Mouse (Mus musculus) G1E (cell line): ENCODE data around the gene Acox3.

Experiments used
- CTCF ChIP-seq: IDR thresholded peaks from 2 replicates; pipeline ENCODE4 v1.5.1; 2012; ENCODE audit warnings: low read depth, low read length, inconsistent platforms, mixed read lengths
- POLR2AphosphoS5 ChIP-seq: IDR thresholded peaks from 2 replicates; pipeline ENCODE4 v1.6.1; 2012; ENCODE audit warnings: low read depth, low read length, inconsistent platforms; ENCODE audit not compliant: insufficient replicate concordance

GRCm38 (mm10) chr5:35629333-35629732 is 46.5 kb downstream of the Acox3 start:
- TF ChIP-seq CTCF (no peak), POLR2AphosphoS5 (no peak)
